Mouse (Mus musculus) gastrocnemius, postnatal 36 days (tissue): ENCODE results near the gene Ttc39d. TPM values are rescaled to one million over a fixed set of nuclear protein-coding genes. Genes with fewer than 3 reads are reported as not detected.
A peak's percentile ranks its signal among the peaks of the same experiment; 100 is the strongest.

Experiments
- DNase-seq, 2 experiments: peaks; one replicate each; pipeline ENCODE4 v3.0.0; 2022
- intact Hi-C: fragments of 180-260 bp; cut with DNase I; formaldehyde crosslinking; loops from one replicate; pipeline ENCODE4 v1.15.1; 2025
- total RNA-seq, 2 experiments: library from RNA; stranded (reverse); gene quantifications; 2 replicates each; pipeline ENCODE4 v1.2.3; 2021

Ttc39d gene
- total RNA-seq, 2 experiments from 2014 or later: not detected

GRCm38 (mm10) chr17:80252757-80253525 lies 45.7 kb downstream of the Ttc39d start:
- no peak for DNase-seq
- intact Hi-C loops: no loop called here

- DNase-seq: no peak
- intact Hi-C loops: no loop called here
Measured at GRCm38 (mm10) chr17:80254421-80254820, 47.2 kb downstream of the Ttc39d start.

- intact Hi-C loops: no loop called here
- peak; percentile 57 to 59 for DNase-seq
Measured at GRCm38 (mm10) chr17:80255208-80255607, 47.9 kb downstream of the Ttc39d start.

GRCm38 (mm10) chr17:80267065-80267464 lies 59.8 kb downstream of the Ttc39d start:
- DNase-seq: peak in 1 of 2 experiments; percentile 2
- intact Hi-C loops: no loop called here

Other genes with a start within 250 kb of the Ttc39d start
- gene Hnrnpll, start 145.1 kb upstream of the Ttc39d start, total RNA-seq: 10 to 100 TPM; 12.6 to 14.9 TPM
- 1 to 10 TPM; 1.8 to 2.2 TPM for gene Galm, start 80.0 kb upstream of the Ttc39d start, total RNA-seq
- gene Srsf7, start 153 bp upstream of the Ttc39d start, total RNA-seq: 10 to 100 TPM; 22.9 to 27.4 TPM
- 1 to 10 TPM; 4.4 to 6.3 TPM for gene Gemin6, start 17.0 kb downstream of the Ttc39d start, total RNA-seq
- gene Morn2, start 82.7 kb downstream of the Ttc39d start, total RNA-seq: 1 to 10 TPM; 8.8 to 9.7 TPM
- gene Dhx57, start 83.0 kb downstream of the Ttc39d start, total RNA-seq: 1 to 10 TPM; 6.0 to 6.4 TPM
- under 1 TPM in 1 of 2 experiments, not detected in 1; 0.27 TPM for gene Arhgef33, start 99.9 kb downstream of the Ttc39d start, total RNA-seq
- not detected for gene Gm10190, start 166.1 kb downstream of the Ttc39d start, total RNA-seq